Mouse (Mus musculus): ENCODE results near the gene Ptpro.
A peak's percentile ranks its signal among the peaks of the same experiment; 100 is the strongest.
"Not testable (repeated sequence)": the region's sequence is repeated elsewhere in the genome, so short reads cannot be mapped to it uniquely, and the experiment has no call there.

Gene Ptpro

DNA sequence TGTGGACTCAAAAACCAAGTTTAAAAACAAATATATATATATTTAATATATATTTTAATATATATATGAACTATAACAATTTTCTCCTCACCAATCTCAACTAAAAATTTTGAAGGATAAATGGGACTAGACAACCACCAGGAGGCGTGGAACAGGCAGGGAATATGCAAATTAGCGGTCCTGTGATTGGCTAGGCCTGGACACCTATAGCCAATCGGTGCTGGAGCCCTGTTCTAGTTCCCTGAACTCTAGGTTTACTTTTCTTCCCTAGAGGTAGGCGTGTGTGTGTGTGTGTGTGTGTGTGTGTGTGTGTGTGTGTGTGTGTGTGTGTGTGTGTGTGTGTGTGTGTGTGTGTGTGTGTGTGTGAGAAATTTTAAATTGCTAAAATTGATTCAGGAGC is 134.8 kb downstream of the Ptpro start:
- DNase-seq (ENCODE audit: low read depth, low spot score) = no peak

DNA sequence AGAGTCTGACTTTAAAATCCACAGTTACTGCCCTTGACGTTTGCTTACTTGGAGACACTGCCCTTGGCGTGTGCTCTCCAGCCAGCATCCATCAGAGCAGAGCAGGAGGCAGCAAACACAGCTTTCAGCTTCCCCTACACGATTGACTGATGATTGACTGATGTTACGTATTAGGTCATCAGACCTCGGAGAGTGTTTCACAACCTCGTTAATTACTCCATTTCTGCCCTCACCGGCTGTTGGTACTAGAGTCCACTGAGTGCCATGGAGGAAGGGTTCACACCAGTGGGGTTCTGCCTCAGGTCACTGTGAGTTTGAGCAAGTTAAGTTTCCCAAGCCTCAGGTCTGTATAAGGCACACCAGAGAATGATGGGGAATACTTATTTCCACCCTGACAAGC is 143.0 kb downstream of the Ptpro start:
- DNase-seq (ENCODE audit: low read depth, low spot score) = no peak

DNA sequence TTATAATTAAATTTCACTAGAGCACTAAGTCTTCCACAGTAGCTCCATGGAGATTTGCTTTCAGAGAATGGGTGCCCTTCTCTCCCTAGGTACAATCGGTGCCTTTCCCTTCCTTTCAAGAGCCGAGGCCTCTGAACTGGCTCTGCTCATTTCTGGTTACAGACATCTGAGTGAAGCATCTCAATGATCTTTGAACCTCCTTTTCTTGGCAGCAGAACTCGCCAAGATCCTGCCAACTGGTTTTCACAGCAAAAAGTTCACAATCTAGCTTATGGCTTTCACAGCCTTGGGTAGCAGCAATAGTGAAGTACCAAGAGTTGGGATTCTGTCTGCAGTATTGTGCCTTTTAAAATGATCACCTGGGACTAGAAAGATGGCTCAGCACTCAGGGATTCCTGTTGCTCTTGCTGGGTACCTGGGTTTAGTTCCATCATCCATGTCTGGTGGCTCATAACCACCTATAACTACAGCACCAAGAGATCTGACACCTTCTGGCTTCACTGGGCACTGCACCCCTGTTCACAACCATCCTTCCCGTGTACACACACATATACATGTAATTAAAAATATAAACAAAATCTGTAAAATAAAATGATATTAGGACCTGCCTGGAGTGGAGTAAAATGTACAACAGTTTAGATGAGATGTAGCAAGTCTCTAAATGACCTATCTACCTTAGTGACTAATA is 144.1 kb downstream of the Ptpro start:
- DNase-seq (ENCODE audit: low read depth, low spot score) = no peak

DNA sequence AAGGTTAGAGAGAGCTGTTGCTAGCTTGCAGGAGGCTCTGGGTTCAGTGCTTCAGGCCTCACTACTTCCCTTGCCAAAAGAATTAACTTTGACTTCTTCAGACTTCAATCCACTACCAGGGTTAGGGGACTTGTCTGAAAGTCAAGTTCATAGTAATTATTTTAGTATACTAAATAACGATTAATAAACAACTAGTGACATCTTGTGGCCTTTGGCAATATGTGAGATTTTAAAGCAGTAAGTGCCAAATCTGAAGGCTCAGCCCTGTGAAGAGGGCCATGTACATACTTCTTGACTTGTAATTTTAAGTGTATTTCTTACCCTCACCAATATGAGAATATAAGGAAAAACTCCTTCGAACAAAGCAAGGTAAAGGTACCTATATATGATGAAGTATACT is 145.2 kb downstream of the Ptpro start:
- no peak for DNase-seq (ENCODE audit: low read depth, low spot score)

DNA sequence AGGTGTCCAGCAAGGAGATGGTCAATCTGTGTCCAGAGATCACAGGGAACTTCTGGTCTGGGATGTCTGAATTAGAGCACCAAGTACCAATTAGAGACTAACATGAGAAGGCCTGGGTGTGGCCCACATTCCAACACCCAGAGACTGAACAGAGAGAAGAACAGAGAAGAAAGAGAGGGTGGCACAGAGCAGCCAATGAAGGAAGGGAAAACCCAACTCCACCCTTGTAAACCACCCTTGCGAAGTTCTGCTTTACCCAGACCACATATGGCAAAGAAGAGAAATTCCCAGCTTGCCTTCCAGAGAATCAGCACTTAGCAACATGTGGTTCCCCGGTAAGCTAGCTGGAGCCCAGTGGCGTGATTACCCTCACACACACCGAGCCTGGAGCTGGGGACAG is 152.1 kb downstream of the Ptpro start:
- no peak for DNase-seq (ENCODE audit: low read depth, low spot score)

DNA sequence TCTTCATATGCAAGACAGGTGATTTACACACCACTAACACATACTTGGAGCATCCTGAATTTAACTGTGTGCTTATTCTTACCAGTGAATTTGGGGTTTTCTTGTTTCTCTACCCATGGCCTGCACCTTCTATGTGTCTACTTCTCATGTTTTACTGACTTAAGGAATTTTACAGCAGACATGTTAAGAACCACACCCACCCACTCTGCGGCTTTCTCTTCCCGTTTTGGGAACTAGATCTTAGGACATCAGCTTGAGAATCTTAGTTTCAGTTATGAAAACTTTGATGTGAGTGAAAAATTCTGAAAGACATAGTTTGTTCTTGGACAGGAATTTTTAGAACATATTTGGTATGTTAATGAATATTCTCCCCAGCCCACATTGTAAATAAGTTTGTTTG is 153.6 kb downstream of the Ptpro start:
- no peak for DNase-seq (ENCODE audit: low read depth, low spot score)

DNA sequence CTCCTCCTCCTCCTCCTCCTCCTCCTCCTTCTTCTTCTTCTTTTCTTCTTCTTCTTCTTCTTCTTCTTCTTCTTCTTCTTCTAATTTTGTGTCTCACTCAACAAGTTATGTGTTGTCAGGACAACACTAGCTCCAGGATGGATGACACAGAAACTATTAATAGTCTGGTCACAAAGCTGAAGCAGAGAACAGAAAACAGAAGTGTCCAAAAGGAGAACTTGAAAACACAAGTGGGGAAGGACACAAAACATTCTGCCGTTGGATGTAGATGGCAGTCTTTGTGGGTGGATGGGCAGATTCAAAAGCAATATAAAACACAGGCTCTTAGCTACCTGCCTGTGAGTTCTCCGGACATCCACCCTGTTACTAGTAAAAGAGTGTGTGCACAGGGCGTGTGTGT is 158.4 kb downstream of the Ptpro start:
- DNase-seq (ENCODE audit: low read depth, low spot score) = no peak

DNA sequence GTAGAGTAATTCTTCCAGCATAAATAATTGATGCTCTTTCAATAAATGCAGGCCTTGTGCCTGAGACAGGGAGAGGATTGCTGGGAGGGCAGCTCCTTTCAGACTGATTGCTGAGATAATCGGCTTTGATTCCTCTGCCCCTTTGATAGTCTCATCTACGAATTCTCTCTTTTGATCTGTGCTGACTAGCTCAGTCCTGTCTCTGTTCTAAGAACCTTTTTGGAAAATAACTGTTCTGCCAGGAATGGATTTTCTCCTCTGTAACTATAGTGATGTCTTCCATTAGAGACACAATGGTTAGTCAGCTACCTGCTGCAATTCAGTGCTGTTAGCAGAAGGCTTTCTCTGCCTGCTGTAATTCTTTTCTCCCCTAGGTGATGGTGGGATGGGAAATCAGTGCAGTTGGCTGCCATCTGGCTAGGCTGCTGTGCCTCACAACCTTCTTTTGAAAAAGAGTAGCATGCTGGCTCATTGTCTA is 159.8 kb downstream of the Ptpro start:
- DNase-seq (ENCODE audit: low read depth, low spot score) = peak; percentile 40

DNA sequence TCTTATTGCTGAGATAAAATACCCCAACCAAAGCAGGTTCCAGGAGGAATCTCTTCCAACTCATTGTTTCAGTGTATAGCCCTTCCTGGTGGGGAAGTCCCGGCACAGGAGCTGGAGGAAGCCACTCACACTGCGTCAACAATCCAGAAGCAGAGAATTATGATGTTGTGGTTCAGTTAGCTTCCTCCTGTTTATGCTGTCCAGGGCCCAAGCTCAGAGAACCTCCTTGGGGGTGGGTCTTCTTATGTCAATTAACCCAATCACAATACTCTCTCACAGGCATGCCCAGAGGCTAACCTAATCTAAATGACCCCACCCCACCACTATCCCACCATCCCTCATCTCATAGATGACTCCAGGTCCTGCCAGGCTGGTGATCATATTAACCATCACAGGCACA is 160.9 kb downstream of the Ptpro start:
- no peak for DNase-seq (ENCODE audit: low read depth, low spot score)

DNA sequence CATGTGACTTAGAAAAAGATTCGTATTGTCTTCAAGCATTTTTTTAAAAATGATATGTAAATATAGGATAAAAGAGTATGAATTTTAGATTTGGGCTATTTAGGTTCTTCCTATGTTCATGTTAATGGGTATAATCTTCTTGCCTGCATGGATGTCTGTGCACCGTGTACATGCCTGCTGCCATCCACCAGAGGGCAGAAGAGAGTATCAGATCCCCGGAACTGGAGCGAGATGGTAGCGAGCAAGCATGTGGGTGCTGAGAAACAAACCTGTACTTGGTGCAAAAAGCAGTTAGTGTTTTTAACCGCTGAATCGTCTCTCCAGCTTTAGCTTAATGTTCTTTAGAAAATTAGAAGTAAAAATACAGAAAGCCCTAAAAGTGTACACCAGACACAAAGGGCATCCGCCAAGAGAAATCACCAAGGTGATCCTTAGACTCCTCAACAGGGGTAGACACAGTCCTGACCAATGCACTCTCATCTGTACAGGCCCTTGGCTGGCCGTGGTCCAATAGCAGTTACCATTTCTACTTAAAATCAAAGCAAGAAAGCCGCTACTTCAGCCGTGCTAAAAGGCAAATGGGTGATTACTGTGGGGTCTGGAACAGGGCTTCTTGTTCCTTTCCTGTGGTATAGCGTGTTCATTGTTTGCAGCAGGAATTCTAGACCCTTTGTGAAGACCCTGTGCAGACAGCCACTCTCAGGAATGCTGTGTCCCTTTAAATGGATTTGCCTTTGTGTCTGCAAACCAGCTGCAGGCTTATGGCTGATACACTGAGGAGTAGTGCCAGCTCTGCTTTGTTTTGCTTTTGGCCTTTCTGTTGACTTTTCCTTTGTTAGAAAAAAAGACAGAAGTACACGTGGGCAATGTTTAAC is 162.6 kb downstream of the Ptpro start:
- no peak for DNase-seq (ENCODE audit: low read depth, low spot score)

DNA sequence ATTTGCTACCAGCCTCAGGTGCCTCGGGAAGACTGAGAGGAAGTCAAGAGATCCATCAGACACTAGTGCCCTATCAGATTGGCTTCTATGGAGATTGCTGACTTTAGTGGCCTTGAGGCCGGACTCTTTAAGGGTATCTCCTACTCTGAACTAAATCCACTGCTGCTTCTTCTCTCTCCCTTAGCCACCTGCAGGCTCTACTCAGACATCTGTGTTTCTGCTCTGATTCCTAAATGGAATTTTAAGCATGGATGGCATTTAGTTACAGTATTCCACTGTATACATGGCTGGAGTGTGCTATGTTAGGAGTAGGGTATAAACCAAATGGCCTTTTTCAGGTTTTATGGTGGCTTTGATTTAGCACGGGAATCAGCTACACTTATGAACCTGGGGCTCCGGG is 170.7 kb downstream of the Ptpro start:
- no peak for DNase-seq (ENCODE audit: low read depth, low spot score)

DNA sequence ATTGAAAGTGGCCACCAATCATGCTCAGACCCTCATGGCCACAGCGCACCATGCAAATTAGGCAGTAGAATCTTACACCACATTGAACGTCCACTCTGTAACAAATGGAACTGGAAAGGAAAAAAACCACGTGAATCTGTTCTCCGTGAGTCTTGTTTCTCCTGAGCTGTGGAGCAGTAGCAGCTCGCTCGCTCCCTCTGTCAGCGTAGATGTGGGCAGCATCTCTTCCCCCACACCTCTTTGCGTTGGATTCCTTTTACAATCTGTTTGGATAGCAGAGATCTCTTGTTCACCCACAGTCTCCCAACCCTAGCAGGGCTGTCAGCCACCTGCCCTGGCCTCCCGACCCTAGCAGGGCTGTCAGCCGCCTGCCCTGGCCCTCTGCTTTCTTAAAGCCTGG is 171.7 kb downstream of the Ptpro start:
- no peak for DNase-seq (ENCODE audit: low read depth, low spot score)

DNA sequence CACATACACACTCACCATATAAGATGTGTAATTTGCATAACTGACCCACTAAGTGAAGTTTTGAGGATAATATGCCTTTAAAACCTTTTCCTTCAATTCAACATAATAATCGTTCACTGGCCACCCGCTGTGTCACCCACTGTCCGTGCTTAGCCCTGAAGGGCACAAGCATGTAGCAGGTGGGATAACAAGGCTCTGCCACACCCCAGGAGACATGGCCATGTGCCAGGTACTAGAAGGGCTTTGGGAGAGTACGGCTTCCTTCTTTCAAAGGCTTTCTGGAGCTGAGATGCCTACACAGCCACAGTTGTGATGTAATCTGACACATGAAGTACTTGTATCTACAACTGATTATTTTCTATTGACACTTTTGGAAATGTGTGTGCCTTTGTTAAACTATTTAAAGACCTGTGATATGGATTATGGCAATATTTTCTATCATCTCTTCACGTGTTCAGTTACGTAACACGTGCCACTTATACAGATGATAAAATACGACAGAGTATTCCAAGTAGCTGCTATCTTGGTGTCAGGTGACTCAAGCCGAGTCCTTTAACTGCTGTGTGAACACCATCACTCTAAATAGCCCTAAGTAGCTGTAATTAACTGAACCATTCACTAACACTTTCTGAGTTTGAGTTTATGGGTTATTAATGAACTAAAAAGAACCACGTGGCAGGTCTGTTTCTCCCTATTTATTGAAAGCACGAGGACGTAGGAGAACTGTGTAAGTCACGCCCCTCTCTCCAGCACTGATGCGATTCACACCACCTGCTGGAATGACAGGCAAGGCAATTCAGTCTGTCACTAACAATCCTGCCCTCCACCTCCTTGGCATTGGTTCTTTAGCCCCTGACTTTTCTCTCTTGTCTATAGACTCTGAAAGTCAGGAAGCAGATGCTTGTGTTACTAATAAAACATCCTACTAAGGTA is 173.6 kb downstream of the Ptpro start:
- DNase-seq (ENCODE audit: low read depth, low spot score) = no peak

DNA sequence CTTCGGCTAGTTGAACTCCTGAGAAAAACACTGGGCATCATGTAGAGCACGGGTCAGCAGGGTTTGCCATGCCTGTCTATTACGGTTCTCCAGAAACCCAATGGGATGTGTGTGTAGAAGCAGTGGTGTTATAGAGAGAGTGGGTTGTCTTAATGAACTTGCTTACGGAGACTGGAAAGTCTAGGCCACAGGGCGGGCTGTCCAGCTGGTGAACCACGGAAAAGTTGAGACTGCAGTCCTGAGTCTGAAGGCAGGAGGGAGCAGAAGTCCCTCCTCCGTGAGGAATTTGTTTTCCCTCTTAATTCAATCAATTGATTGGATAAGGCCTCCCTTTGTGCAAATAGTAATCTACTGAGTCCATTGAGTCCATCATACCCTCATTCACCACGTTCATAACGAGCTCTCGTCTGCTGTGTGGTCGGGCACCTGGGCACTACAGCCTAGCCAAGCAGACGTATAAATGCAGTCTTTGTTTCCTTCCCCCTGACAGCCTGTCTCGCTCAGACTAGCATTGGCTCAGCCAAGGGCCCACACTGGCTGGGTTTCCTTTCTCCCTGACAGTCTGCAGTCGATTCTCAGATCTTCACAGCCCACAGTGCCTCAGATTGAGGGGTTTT is 181.5 kb downstream of the Ptpro start:
- DNase-seq (ENCODE audit: low read depth, low spot score) = no peak

DNA sequence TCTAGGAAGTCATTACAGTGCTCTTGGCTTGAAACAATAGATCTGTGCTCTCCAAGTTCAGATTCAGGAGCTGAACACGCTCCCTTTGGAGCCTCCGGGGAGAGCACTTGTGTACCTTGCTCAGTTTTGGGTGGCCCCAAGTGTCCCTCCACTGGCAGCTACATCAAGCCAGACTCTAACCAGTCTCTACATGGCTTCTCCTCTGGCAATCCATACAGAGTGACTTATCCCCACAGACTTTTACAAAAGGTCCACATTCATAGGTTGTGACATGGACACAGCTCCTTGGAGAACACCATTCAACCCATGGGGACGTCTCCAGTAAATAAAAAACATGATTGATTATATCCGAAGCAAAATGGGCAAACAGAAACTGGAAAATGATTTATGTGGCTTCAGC is 185.4 kb downstream of the Ptpro start:
- DNase-seq (ENCODE audit: low read depth, low spot score) = no peak

DNA sequence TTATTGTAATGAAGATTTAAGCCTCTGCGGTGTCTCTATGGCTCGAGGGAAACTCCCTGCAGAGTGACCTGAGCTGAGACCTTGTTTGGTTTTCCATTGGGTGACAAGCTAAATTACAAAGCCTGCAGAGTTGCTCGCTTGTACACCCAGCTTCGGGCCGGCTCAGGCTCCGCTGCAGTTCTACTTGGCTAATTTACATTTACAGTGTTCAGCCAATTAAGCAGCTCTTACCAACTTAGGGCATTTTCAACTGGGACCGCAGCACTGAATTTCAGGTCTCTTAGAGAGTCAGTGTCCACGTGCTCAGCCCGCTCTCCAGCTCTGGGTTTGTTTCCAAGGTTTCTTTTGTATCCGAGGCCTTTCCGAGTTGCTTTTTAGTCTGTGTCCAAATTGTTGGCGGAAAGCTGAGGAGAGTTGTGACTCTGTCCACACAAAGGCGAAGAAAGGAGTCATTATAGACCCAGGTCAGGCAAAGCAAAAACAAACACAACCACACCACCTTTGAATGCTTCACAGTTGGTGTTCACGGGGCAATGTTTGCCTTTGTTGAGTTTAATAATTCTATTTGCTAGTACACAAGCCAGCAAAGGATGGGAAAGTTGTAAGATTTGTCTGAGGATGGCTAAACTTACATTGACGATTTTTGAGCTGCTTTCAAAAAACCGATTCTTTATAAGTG is 185.9 kb downstream of the Ptpro start:
- peak; percentile 36 for DNase-seq (ENCODE audit: low read depth, low spot score)

DNA sequence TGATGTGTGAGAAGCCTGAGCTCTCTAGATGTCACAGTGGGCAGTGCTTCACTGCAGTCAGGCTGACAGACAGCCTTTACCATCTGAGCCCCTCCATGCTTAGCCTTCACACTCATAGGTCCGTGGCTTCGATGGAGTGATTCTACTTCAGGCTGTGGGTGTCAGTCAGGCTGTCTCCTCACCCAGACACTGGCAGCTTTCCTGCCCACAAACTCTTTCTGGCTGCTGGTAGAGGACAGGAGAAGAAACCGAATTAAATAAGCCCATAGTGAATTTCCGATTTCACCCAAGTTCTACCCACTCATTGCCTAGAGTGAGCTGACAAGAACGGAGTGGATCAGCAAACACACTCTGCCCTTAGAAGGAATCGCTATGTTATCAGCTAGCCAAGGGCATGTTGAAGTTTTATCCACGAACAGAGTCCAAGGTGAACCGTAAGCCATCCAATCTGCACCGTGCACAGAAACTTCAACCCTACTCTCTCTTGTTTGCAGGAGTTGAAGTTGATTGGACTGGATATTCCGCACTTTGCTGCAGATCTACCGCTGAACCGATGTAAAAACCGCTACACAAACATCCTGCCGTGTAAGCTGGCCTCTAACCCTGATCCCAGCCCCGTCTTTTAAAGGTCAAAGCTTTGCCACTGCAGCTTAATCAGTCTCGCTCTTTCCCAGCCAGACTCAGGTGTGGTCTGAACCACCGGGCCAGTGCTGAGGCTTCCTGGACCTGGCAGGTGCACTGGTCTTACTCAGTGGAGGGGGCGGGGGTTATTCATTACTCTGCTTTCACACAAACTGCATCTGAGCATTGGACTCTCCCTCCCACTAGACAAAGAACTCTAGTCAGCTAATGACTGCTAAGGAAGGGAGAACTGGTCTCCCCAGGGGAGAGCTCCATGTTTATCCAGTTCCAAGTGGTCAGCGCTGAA is 188.7 kb downstream of the Ptpro start:
- DNase-seq (ENCODE audit: low read depth, low spot score) = no peak

DNA sequence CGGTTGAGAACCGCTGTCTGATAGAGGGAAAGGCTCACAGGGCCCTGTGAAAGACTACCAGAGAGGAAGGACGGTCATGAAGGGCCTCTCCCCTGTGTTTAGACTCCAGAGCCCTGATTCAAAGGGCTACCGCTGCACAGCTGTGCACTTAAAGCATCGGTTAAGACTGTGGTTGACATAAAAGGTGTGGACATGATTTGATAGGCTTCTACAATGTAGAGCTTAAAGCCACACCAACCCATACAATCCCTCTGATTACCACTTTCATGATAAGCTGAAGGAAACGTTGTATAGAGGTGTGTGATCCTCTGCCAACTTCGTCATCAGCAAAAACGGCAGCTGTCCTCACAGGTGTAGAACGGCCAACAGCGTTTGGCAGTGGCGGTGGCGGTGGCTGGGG is 191.0 kb downstream of the Ptpro start:
- DNase-seq (ENCODE audit: low read depth, low spot score) = no peak

DNA sequence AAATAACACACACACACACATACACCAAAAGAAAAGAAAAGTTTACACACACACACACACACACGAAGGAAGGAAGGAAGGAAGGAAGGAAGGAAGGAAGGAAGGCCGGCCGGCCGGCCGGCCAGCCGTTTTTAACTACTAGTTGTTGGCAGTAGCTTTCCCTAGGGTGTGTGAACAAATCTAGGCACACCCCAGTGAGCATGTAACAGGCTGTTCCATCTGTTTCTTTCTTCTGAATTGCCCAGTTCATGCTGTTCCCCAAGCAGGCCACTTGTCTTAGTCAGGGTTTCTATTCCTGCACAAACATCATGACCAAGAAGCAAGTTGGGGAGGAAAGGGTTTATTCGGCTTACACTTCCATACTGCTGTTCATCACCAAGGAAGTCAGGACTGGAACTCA is 194.0 kb downstream of the Ptpro start:
- not testable (repeated sequence) for DNase-seq (ENCODE audit: low read depth, low spot score)

DNA sequence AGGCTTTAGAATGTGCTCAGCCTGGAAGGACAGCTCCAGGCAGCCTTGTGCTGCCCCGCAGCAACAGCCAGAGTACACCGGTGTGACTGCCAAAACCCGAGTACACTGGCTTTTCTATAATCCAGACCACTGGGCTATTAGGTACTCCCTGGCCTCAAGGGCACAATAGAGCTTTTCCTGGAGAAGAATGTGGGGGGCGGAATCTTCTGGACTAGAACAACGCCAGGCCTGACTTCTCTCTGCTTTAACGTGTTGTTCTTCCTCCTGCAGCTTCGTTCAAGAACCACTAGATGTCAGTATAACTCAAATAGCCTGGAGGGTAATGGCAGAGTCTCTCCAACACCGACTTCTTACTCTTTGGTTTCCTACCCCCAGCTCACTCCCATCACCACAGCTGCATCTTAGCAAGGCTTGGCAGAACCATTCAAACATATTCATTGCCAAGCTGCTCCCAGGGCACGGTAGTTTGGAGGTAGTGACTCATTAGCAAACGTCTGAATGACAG is 203.5 kb downstream of the Ptpro start:
- no peak for DNase-seq (ENCODE audit: low read depth, low spot score)
